Mouse (Mus musculus) heart, embryonic 14.5 days (tissue): ENCODE data around the gene Tnfrsf9. TPM values are rescaled to one million over a fixed set of nuclear protein-coding genes. Genes with fewer than 3 reads are reported as not detected.
A peak's percentile ranks its signal among the peaks of the same experiment; 100 is the strongest.

Experiments
- ATAC-seq: fragments of 200-750 bp; cut with Nextera tagmentation; 2 replicates; pipeline ENCODE4 v1.8.0; 2017; ENCODE audit warnings: low read depth, moderate TSS enrichment; ENCODE audit not compliant: insufficient number of reproducible peaks, insufficient read depth, low FRiP score
- H3K27ac ChIP-seq, 2 experiments: fragments of 200-500 bp in 1 of 2; fragments of 300-500 bp in 1 of 2; sonication (generic) in 1 of 2; replicated peaks in 1 of 2; 2 replicates each; pipeline ENCODE4 v1.5.1; 2012 to 2014; ENCODE audit warnings: low read depth in 2 of 2, low read length in 2 of 2, control low read depth in 1 of 2, mild to moderate bottlenecking in 1 of 2, mixed read lengths in 1 of 2; ENCODE audit not compliant: control insufficient read depth in 1 of 2, insufficient read depth in 1 of 2
- H3K27me3 ChIP-seq: fragments of 300-500 bp; sonication (generic); 2 replicates; pipeline ENCODE4 v1.6.1; 2014; ENCODE audit warnings: mild to moderate bottlenecking, low read length, control low read depth; ENCODE audit not compliant: control insufficient read depth, insufficient read depth
- H3K36me3 ChIP-seq: fragments of 300-500 bp; sonication (generic); 2 replicates; pipeline ENCODE4 v1.6.1; 2014; ENCODE audit warnings: mild to moderate bottlenecking, control low read depth, low read length, mixed read lengths; ENCODE audit not compliant: control insufficient read depth, insufficient read depth
- H3K4me1 ChIP-seq, 2 experiments: fragments of 200-500 bp in 1 of 2; fragments of 300-500 bp in 1 of 2; sonication (generic) in 1 of 2; 2 replicates each; pipeline ENCODE4 v1.6.1; 2012 to 2014; ENCODE audit warnings: low read length in 2 of 2, control low read depth in 1 of 2, mixed read lengths in 1 of 2; ENCODE audit not compliant: control insufficient read depth in 2 of 2, insufficient read depth in 2 of 2
- H3K4me2 ChIP-seq: fragments of 300-500 bp; sonication (generic); 2 replicates; pipeline ENCODE4 v1.6.1; 2014; ENCODE audit warnings: mild to moderate bottlenecking, low read length
- H3K4me3 ChIP-seq, 2 experiments: fragments of 200-500 bp in 1 of 2; fragments of 300-500 bp in 1 of 2; sonication (generic) in 1 of 2; 2 replicates each; pipeline ENCODE4 v1.5.1; 2012 to 2014; ENCODE audit warnings: low read length in 2 of 2, mild to moderate bottlenecking in 2 of 2, control low read depth in 1 of 2, low read depth in 1 of 2, moderate library complexity in 1 of 2; ENCODE audit not compliant: control insufficient read depth in 1 of 2, insufficient read depth in 1 of 2
- H3K9ac ChIP-seq: fragments of 300-500 bp; sonication (generic); 2 replicates; pipeline ENCODE4 v1.6.1; 2014; ENCODE audit warnings: mild to moderate bottlenecking, low read length
- H3K9me3 ChIP-seq: fragments of 300-500 bp; sonication (generic); 2 replicates; pipeline ENCODE4 v1.6.1; 2016; ENCODE audit warnings: low read length, control low read depth; ENCODE audit not compliant: control insufficient read depth
- WGBS: fragments of 180-500 bp; shearing (Covaris S2); extraction: QIAGEN DNeasy Blood & Tissue Kit; methylation state at CpG from one replicate; pipeline ENCODE4 v1.1.7; 2014; 5-methylcytosine and 5-hydroxymethylcytosine counted together
- polyA plus RNA-seq: library from polyadenylated mRNA; unstranded; fragments of >200 nt; fragmentation: Nextera tagmentation; extraction: Ambion mirVana; gene quantifications from 2 replicates; pipeline ENCODE4 v1.2.1, GENCODE M21; 2014

The Tnfrsf9 gene
- polyA plus RNA-seq, 1 experiment from 2014 or later, result 1.8 TPM

DNA sequence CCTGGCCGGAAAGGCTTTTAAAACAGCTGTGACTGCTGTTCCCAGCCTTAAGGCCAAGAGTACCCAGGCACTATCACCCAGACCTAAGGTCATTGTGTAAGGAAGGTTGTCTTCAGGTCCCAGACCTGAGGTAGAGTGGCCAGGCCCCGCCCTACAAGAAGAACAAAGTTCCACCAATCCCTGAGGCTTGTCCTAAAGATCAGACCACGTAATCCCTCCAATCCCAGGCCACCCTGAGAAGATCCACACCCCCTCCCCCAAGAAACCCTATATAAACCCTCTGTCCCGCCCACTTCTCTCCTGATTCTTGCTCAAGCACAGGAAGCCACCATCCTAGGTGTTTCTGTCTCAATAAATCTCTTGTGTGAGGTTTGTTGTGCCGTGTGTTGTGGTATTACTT lies 34.0 kb upstream of the Tnfrsf9 start:
- Histone ChIP-seq H3K4me3 (no peak overlapping the region), H3K36me3 (no peaks in the 10 kb centered on the region), H3K9ac (no peak overlapping the region), H3K4me1 (no peaks in the 10 kb centered on the region), H3K27me3 (no peaks in the 10 kb centered on the region), H3K27ac (no peak overlapping the region), H3K4me2 (no peak overlapping the region), H3K9me3 (peaks cover 22% of the 10 kb centered on the region)
- WGBS, result 83% methylated on average over 5 of the region's 5 CpGs
- ATAC-seq, result no peak

DNA sequence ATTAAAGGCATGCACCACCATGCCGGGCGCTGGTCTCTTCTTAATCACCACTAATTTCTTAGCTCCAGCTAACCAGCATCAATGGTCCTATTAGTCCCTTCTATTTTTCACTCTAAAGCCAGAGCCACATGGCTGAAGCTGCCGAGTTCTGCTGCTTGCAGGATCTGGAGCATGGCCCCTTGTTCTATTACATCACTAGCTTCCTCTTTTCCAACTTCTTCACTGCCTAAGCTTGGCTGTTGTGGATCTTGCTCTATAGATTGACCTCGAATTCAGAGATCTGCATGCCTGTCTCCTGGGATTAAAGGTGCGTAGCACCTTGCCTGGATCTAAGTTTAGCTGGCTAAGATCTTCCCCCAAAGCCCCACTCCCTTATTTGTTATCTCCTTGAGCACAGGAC lies 31.7 kb upstream of the Tnfrsf9 start:
- 76% methylated on average over 5 of the region's 5 CpGs for WGBS
- no peaks in the 10 kb centered on the region for H3K4me1 ChIP-seq
- H3K4me2 ChIP-seq, result no peak overlapping the region
- H3K27me3 ChIP-seq, result no peaks in the 10 kb centered on the region
- peaks cover 22% of the 10 kb centered on the region for H3K9me3 ChIP-seq
- no peaks in the 10 kb centered on the region for H3K36me3 ChIP-seq
- H3K9ac ChIP-seq, result no peak overlapping the region
- H3K27ac ChIP-seq, result no peak overlapping the region
- ATAC-seq, result no peak
- H3K4me3 ChIP-seq, result no peak overlapping the region

DNA sequence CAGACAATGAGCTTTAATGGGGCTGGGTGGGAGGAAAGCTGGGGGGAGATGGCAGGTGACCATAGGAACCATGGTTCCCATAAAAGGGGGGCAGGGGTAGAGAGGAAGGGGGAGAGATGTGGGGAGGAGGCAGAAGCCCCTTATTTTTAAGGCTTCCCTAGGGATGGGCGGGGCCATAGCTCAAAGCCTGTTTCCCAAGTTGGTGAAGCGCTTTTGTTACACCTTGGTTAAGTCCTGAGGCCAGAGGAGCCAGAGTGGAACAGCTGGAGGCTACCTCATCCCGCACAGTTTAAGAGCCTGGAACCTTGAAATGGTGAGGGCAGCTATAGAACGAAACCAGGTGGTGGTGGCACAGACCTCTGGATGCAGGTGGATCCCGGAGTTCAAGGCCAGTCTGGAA lies 26.5 kb upstream of the Tnfrsf9 start:
- ATAC-seq, result no peak
- 85% methylated on average over 5 of the region's 5 CpGs for WGBS
- no peaks in the 10 kb centered on the region for H3K27me3 ChIP-seq
- H3K4me3 ChIP-seq, result no peak overlapping the region
- no peak overlapping the region for H3K4me2 ChIP-seq
- no peaks in the 10 kb centered on the region for H3K4me1 ChIP-seq
- H3K27ac ChIP-seq, result no peak overlapping the region
- no peaks in the 10 kb centered on the region for H3K9me3 ChIP-seq
- H3K9ac ChIP-seq, result no peak overlapping the region
- no peaks in the 10 kb centered on the region for H3K36me3 ChIP-seq

GRCm38 (mm10) chr4:150888492-150888891 lies 25.9 kb upstream of the Tnfrsf9 start:
- no peak overlapping the region for H3K4me2 ChIP-seq
- H3K27ac ChIP-seq, result no peak overlapping the region
- WGBS, result 63% methylated on average over 4 of the region's 4 CpGs

GRCm38 (mm10) chr4:150889273-150889954 lies 24.9 kb upstream of the Tnfrsf9 start:
- no peak overlapping the region for H3K9ac ChIP-seq
- WGBS, result 41% methylated on average over 20 of the region's 20 CpGs
- H3K36me3 ChIP-seq, result no peaks in the 10 kb centered on the region
- H3K9me3 ChIP-seq, result no peaks in the 10 kb centered on the region
- H3K27me3 ChIP-seq, result no peaks in the 10 kb centered on the region
- no peaks in the 10 kb centered on the region for H3K4me1 ChIP-seq
- H3K4me2 ChIP-seq, result peak overlapping the region; percentile 35
- ATAC-seq, result no peak
- H3K4me3 ChIP-seq, result no peak overlapping the region
- H3K27ac ChIP-seq, result no peak overlapping the region

More at GRCm38 (mm10) chr4:150888492-150888891, 25.9 kb upstream of the Tnfrsf9 start:
- H3K27me3 ChIP-seq, result no peaks in the 10 kb centered on the region
- no peaks in the 10 kb centered on the region for H3K36me3 ChIP-seq
- no peak for ATAC-seq
- no peaks in the 10 kb centered on the region for H3K4me1 ChIP-seq
- H3K9ac ChIP-seq, result no peak overlapping the region
- H3K4me3 ChIP-seq, result no peak overlapping the region
- no peaks in the 10 kb centered on the region for H3K9me3 ChIP-seq

DNA sequence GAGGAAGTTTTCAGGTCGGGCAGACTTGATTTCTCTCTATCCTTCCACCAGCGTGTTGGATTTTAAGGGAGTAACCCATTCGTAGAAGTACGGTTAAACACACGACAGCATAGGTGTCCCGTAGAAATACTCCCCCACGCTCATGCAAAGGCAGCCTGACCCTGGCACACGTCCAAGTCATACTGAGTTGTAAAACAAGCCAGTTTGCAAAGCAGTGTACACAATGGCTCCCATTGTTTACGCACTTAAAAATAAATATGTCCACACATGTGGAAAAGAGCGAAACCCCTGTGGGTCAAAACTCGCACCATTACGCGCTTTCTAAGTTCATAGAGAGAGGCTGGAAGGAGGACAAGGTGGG lies 24.4 kb upstream of the Tnfrsf9 start:
- no peak for ATAC-seq
- no peak overlapping the region for H3K4me3 ChIP-seq

GRCm38 (mm10) chr4:150891308-150891707 lies 23.1 kb upstream of the Tnfrsf9 start:
- no peak overlapping the region for H3K9ac ChIP-seq
- H3K4me2 ChIP-seq, result no peak overlapping the region
- H3K36me3 ChIP-seq, result peaks cover 4% of the 10 kb centered on the region; the same call in 1 of the 2 replicates
- ATAC-seq, result no peak
- H3K27me3 ChIP-seq, result no peaks in the 10 kb centered on the region
- H3K4me3 ChIP-seq, result no peak overlapping the region
- no peaks in the 10 kb centered on the region for H3K9me3 ChIP-seq
- WGBS, result 59% methylated on average over 5 of the region's 5 CpGs
- H3K4me1 ChIP-seq, result no peaks in the 10 kb centered on the region
- no peak overlapping the region for H3K27ac ChIP-seq

More for the DNA sequence above, 24.4 kb upstream of the Tnfrsf9 start:
- Histone ChIP-seq H3K9me3 (no peaks in the 10 kb centered on the region), H3K27ac (no peak overlapping the region), H3K4me2 (peak overlapping the region; percentile 35), H3K4me1 (no peaks in the 10 kb centered on the region), H3K36me3 (no peaks in the 10 kb centered on the region), H3K27me3 (no peaks in the 10 kb centered on the region), H3K9ac (no peak overlapping the region)
- WGBS, result 58% methylated on average over 13 of the region's 13 CpGs
